Comparison of ENCODE assay signal across 8 mouse cellular contexts in genomic region chr5:124115990-124116845, GRCm38 (mm10). TPM values are rescaled to one million over a fixed set of nuclear protein-coding genes. Genes with fewer than 3 reads are reported as not detected.
DNase-seq lines count a peak whose midpoint lies in the region; ATAC-seq and TF ChIP-seq lines count a peak whose summit lies in the region.

Arl6ip4 (plus strand) TSS chr5:124116089.

- peak within 1 kb of the TSS; percentile 82 for H3K9ac ChIP-seq in hindbrain, embryonic 16.5 days (ENCODE audit: low read depth, low read length)

- peaks cover 13% of the 10 kb centered on the region for H3K36me3 ChIP-seq in hindbrain, embryonic 16.5 days (ENCODE audit: control insufficient read depth, insufficient read depth, low read length)
- peaks cover 62% of the 10 kb centered on the region for H3K36me3 ChIP-seq in megakaryocyte, embryonic 14.5 days (replicated peaks; ENCODE audit: low read length)

- peak; percentile 56 for DNase-seq in WW6 (ENCODE audit: low read depth, low spot score)
- DNase-seq in cerebellum, postnatal 36 days, result peak; percentile 75 to 83
- DNase-seq in gastrocnemius, adult 2 months, result peak; percentile 80
- peak in 1 of 2 experiments; percentile 74 for DNase-seq in left cerebral cortex, adult 8-10 months (ENCODE audit: low spot score in 2 of 2)
- peak; percentile 89 to 90 for DNase-seq in right cerebral cortex, postnatal 10 days (ENCODE audit: low spot score in 2 of 2)
- peak; percentile 66 to 67 for DNase-seq in urinary bladder, postnatal 36 days (ENCODE audit: low spot score in 2 of 2)

- no peaks in the 10 kb centered on the region for H3K9me3 ChIP-seq in hindbrain, embryonic 16.5 days (ENCODE audit: control insufficient read depth, low read length)
- H3K9me3 ChIP-seq in megakaryocyte, embryonic 14.5 days, result no peaks in the 10 kb centered on the region

- peak within 1 kb of the TSS; percentile 91 for H3K27ac ChIP-seq in gastrocnemius, adult 2 months
- peak within 1 kb of the TSS; percentile 78 for H3K27ac ChIP-seq in hindbrain, embryonic 16.5 days (ENCODE audit: low read depth, low read length)

- peak within 1 kb of the TSS; percentile 99 for H3K4me3 ChIP-seq in gastrocnemius, adult 2 months
- H3K4me3 ChIP-seq in hindbrain, embryonic 16.5 days (ENCODE audit: low read length), result peak within 1 kb of the TSS; percentile 63
- peak within 1 kb of the TSS; percentile 93 for H3K4me3 ChIP-seq in megakaryocyte, embryonic 14.5 days (replicated peaks)

- H3K4me2 ChIP-seq in hindbrain, embryonic 16.5 days (ENCODE audit: low read length), result peak within 1 kb of the TSS; percentile 95

- H3K27me3 ChIP-seq in hindbrain, embryonic 16.5 days (replicated peaks; ENCODE audit: control insufficient read depth, insufficient read depth, low read length), result no peaks in the 10 kb centered on the region
- no peaks in the 10 kb centered on the region for H3K27me3 ChIP-seq in megakaryocyte, embryonic 14.5 days (replicated peaks)

- WGBS in hindbrain, embryonic 16.5 days, result 1% methylated on average over 61 of the region's 64 CpGs

- intact Hi-C loops in gastrocnemius, adult 2 months (cut with DNase I), result loop anchor here (5.0 kb wide), 1 partner anchor 136 kb away; no protein-coding TSS in a partner anchor

- TF ChIP-seq CTCF in gastrocnemius, adult 2 months (IDR thresholded peaks at IDR 0.05), result no peak

- ATAC-seq in hindbrain, embryonic 16.5 days, result peak; percentile 31

- H3K4me1 ChIP-seq in hindbrain, embryonic 16.5 days (ENCODE audit: control insufficient read depth, insufficient read depth, low read depth, low read length), result peaks cover 27% of the 10 kb centered on the region
- peaks cover 71% of the 10 kb centered on the region for H3K4me1 ChIP-seq in megakaryocyte, embryonic 14.5 days

RNA-seq across cellular contexts. Expression of gene Arl6ip4, which starts in this region (rescaled TPM):
- 10 to 100 TPM; 38.3 to 41.2 TPM for total RNA-seq in gastrocnemius, adult 2 months (2021)
- 75.3 and 81.1 TPM in 2 replicates for polyA plus RNA-seq in hindbrain, embryonic 16.5 days (2015; fragmentation: Nextera tagmentation; extraction: Ambion mirVana)
- 10 to 100 TPM; 58.5 to 70.6 (median 61.2) TPM for total RNA-seq in left cerebral cortex, adult 8-10 months (2022)
- 141 and 205 TPM in 2 replicates for polyA plus RNA-seq in megakaryocyte, embryonic 14.5 days (2012; ENCODE audit: insufficient read depth, low replicate concordance)
